Mouse (Mus musculus) liver, embryonic 14.5 days (tissue): ENCODE results near the gene Prss56.

Experiments used
- CTCF ChIP-seq: IDR thresholded peaks from 2 replicates; pipeline ENCODE4 v1.5.1; 2016; ENCODE audit warnings: antibody characterized with exemption, low read depth, control low read depth
- EP300 ChIP-seq: IDR thresholded peaks from 2 replicates; pipeline ENCODE4 v1.6.1; 2016; ENCODE audit warnings: antibody characterized with exemption, low read depth

- TF ChIP-seq CTCF = no peak
- TF ChIP-seq EP300 = no peak
Measured at GRCm38 (mm10) chr1:87205038-87205437, 21.9 kb downstream of the Prss56 start.
